Mouse (Mus musculus) pancreas, adult 10 weeks (tissue): ENCODE data around the gene Dnmt3l. TPM values are rescaled to one million over a fixed set of nuclear protein-coding genes. Genes with fewer than 3 reads are reported as not detected.

Experiments used
- polyA plus RNA-seq: library from polyadenylated mRNA; stranded (reverse); fragments of 350-450 nt; fragmentation: Illumina TruSeq; extraction: RNeasy Lipid Tissue Mini Kit (QIAGEN cat#74804); gene quantifications from one replicate; pipeline ENCODE4 v1.2.3, GENCODE M21; 2015; ENCODE audit warnings: low read depth, low replicate concordance; ENCODE audit not compliant: insufficient read depth

Gene Dnmt3l
- polyA plus RNA-seq, result not detected

DNA sequence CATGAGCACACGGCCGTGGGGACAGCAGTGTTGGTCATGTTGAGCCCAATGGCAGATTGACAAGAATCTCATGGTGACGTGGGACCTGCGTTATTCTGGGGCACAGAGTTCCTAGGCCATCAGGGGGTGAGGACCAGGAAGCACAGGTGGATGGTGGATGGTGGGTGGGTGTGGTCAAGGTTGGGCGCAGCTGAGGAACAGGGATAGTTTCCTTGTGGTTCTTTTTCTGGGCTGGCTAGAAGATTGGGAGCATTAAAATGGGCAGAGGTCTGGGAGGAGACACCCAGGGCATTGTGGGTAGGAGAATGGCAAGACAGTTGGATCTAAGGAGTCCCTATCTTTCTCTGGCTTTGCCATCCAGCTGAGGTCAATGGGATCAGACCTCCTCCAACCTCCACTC is at the start of gene Dnmt3l:
Dnmt3l (plus strand) TSS at position 301 of the 400 bp plus-strand sequence.

DNA sequence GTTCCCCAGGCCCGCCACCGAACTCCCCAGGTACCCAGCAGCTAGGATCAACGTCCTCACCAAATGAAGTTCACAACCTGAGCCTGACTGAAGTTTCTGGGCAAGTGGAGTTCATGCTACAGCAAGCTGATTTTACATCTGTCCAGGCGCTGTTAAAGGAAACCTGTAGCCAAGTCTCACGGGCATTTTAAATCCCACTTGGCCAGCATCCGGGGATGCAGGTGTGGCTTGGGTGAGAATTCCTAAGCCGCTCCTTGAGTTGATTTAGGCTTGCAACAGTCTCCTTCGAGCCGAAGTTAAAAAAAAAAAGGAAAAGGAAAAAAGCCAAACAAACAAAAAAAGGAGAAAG is 31.8 kb upstream of the Dnmt3l start, which contains the start of gene Pfkl:
Pfkl (minus strand) TSS at position 139 of the 349 bp plus-strand sequence.

DNA sequence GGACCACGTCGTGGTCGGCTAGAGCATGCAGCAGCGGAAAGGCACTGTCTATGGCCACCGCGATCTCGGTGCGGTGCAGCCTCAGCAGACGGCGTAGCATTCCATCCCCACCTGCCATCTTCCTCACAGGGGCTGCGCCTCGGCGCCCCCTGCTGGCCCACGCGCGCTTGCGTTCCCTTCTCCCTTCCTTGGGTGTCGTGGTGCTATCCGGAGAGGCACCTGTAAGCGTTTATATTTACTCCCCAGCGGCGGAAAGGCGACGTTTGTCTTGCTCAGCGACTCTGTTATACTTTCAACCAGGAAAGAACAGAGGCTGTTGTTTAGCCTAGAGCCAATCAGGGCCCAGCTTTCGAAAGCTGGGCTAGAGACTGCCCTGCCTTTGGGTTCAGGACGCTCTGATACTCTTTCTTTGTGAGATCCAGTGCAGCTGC is 1.7 kb downstream of the Dnmt3l start, which contains the start of gene Aire:
Aire (minus strand) TSS at position 205 of the 431 bp plus-strand sequence.

DNA sequence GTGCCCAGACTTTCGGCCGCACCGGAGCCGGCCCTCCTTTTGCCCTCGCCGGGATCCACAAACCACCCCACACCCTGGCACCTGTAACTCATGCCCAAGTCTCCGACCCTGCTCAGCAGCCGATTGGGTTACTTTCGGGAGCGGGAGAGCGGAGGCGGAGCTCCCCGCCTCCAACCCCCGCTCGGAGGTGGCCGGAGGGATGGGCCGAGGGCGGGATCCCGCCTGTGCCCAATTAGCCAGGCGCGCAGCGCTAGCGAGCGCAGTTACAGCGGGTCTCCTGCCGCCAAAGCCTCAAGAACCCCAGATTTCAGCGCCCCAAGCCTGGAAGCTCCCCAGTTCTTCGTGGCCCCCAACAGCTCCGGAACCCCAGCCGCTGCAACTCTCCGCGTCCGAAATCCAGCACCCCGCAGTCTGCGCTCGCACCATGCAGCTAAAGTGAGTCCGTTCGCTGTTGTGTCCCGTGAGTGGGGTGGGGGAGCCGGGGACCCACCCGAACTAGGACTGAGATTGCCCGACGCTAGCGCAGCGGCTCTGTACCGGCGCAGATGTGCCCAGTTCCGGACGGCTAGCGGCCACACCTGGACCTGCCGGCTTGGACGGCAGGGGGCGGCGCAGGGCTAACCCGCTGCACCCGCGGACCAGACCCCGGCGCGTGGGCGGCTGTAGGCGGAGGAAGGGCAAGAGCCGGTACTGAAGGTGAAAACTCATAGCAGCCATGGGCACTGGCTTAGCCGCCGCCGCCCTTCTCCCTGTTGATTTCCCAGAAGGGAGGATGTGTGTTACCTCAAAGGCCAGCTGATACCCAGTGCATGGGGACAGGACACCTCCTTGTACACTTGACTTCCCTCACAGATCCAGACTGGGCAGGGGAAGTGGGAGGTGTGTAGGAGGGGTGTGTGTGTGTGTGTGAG is 27.6 kb downstream of the Dnmt3l start, which contains the start of gene Icosl:
Icosl (plus strand) TSS at position 202 of the 911 bp plus-strand sequence.

Other genes starting within 250 kb of the Dnmt3l start
- not detected for gene Gm9639, start 246.9 kb upstream of the Dnmt3l start, polyA plus RNA-seq
- not detected for gene Gm19668, start 242.8 kb upstream of the Dnmt3l start, polyA plus RNA-seq
- gene Gm9507, start 230.1 kb upstream of the Dnmt3l start, polyA plus RNA-seq, result not detected
- not detected for gene Gm2696, start 227.3 kb upstream of the Dnmt3l start, polyA plus RNA-seq
- not detected for gene Krtap10-4, start 214.9 kb upstream of the Dnmt3l start, polyA plus RNA-seq
- gene Krtap10-10, start 206.0 kb upstream of the Dnmt3l start, polyA plus RNA-seq, result not detected
- not detected for gene Gm36176, start 195.1 kb upstream of the Dnmt3l start, polyA plus RNA-seq
- not detected for gene Gm10318, start 189.1 kb upstream of the Dnmt3l start, polyA plus RNA-seq
- not detected for gene Gm3285, start 180.0 kb upstream of the Dnmt3l start, polyA plus RNA-seq
- gene Lrrc3, start 139.4 kb upstream of the Dnmt3l start, polyA plus RNA-seq, result 0.48 TPM
- gene Trpm2, start 71.4 kb upstream of the Dnmt3l start, polyA plus RNA-seq, result 1.4 TPM
- 6.9 TPM for gene 1810043G02Rik, start 63.4 kb upstream of the Dnmt3l start, polyA plus RNA-seq
- 9.8 TPM for gene Pfkl, start 31.9 kb upstream of the Dnmt3l start, polyA plus RNA-seq
- gene Aire, start 1.7 kb downstream of the Dnmt3l start, polyA plus RNA-seq, result not detected
- 4.5 TPM for gene Icosl, start 27.4 kb downstream of the Dnmt3l start, polyA plus RNA-seq
- gene D10Jhu81e, start 127.8 kb downstream of the Dnmt3l start, polyA plus RNA-seq, result 17.8 TPM
- gene Pwp2, start 143.2 kb downstream of the Dnmt3l start, polyA plus RNA-seq, result 2.3 TPM
- gene Trappc10, start 202.7 kb downstream of the Dnmt3l start, polyA plus RNA-seq, result 9.0 TPM